Mouse (Mus musculus) gastrocnemius, postnatal 36 days (tissue): ENCODE results near the gene Acsm1. TPM values are rescaled to one million over a fixed set of nuclear protein-coding genes. Genes with fewer than 3 reads are reported as not detected.
"Not testable (repeated sequence)": the region's sequence is repeated elsewhere in the genome, so short reads cannot be mapped to it uniquely, and the experiment has no call there.

ENCODE experiments used
- DNase-seq, 2 experiments: peaks; one replicate each; pipeline ENCODE4 v3.0.0; 2022
- intact Hi-C: fragments of 180-260 bp; cut with DNase I; formaldehyde crosslinking; loops from one replicate; pipeline ENCODE4 v1.15.1; 2025
- long read RNA-seq, 2 experiments: library from polyadenylated mRNA; stranded (forward); transcript quantifications; one replicate each; pipeline ENCODE4 v2.0.0; 2021
- total RNA-seq, 2 experiments: library from RNA; stranded (reverse); gene quantifications; 2 replicates each; pipeline ENCODE4 v1.2.3; 2021

Acsm1 gene
- total RNA-seq: not detected
- long read RNA-seq, experiment 1: 0 reads
- long read RNA-seq, experiment 2: 0 reads

DNA sequence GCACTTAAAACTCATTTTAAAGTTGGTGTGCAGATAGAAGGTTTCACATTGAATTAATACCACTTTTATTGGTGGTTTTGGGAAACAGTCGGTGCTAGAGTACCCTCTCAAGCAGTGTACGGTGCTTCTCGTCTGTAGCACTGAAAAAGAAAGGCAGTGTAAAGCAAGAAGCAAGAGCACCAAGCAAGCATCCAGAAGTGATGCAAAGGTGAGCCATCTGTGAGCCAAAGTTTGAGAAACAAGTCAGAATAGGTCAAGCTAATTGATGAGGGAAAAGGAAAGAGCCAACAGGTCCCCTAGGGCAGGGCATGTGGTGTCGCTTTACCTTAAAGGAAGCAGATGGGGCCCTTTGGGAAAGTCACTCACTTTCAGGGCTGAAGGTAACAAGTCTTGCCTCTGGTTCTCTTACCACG lies at the start of gene Acsm1:
TSS of gene Acsm1 (plus strand) at position 363 of the 413 bp plus-strand sequence.
- DNase-seq: no peak
- intact Hi-C loops: no loop called here

DNA sequence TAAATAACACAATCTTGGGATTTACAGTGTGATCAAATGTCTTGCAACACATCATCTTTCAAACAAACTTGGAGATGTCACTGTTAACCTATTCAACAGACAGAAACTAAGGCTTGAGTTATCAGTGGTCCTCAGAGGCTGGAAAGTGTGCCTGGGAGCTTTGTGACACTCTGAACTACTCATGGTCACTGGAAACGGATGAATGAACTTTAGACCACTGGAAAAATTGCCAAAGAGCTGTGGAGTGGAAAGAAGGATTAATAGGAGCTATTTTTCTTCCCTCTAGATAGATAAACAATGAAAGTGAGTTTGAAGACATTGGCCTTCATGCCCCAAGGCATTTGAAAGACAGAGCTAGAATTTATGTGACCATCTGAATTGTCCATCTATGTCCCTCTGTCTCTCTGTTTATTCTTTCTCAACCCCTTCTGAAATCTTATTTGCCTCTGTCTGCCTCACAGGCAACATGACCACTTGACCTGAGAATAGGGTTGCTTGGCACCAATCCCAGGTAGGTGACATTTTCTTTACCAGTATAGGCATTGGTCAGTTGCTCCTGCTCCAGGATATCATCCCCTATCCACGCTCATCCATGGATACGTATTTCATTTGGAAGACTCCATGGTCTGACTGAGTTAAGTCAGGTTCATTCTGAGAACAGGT lies 46.9 kb upstream of the Acsm1 start:
- intact Hi-C loops: no loop called here
- DNase-seq: no peak

DNA sequence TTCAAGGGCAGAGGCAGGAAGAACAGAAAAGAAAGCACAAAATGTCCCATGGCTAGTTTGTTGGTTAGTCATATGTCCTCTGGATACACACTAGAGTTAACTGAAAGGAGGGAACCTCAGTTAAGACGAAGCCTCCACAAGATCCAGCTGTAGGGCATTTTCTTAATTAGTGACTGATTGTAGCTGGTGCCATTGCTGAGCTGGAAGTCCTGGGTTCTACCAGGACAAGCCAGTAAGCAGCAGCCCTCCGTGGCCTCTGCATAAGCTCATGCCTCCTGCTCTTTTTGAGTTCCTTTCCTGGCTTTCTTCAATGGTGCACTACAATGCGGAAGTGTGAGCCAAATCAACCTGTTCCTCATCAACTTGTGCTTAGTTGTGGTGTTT lies 46.4 kb upstream of the Acsm1 start:
- DNase-seq: no peak
- intact Hi-C loops: no loop called here

DNA sequence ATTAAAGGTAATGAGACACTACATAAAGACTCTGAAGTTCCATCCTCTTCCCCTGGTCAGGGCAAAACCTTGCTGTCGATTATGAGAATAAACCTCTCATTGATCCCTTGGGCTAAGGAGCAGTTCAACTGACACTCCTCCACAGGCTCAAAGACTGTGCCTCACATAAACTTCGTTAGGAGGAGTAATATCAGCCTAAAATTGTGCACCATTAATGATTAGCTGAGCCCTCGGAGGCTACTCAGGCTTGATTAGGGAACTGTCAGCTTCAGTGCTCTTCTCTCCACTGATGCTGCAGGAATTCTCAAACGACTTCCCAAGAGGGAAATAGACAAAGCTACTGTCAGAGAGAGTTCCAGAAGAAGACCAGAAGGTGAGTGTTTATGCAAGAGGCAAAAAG lies 45.4 kb upstream of the Acsm1 start:
- DNase-seq: no peak
- intact Hi-C loops: no loop called here

DNA sequence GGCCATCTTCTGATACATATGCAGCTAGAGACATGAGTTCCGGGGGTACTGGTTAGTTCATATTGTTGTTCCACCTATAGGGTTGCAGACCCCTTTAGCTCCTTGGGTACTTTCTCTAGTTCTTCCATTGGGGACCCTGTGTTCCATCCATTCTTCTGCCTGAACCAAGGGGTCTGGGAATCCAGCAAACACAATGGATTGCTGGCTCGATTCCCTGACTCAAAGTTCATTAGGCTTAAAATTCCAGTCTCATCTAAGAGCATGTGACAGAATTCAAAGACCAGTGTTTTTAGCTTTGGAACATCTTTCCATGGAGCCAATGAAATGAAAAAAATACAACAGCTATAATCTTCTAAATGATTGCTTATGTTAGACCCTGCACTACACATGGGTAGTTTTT lies 44.4 kb upstream of the Acsm1 start:
- intact Hi-C loops, DNase-seq: not testable (repeated sequence)

DNA sequence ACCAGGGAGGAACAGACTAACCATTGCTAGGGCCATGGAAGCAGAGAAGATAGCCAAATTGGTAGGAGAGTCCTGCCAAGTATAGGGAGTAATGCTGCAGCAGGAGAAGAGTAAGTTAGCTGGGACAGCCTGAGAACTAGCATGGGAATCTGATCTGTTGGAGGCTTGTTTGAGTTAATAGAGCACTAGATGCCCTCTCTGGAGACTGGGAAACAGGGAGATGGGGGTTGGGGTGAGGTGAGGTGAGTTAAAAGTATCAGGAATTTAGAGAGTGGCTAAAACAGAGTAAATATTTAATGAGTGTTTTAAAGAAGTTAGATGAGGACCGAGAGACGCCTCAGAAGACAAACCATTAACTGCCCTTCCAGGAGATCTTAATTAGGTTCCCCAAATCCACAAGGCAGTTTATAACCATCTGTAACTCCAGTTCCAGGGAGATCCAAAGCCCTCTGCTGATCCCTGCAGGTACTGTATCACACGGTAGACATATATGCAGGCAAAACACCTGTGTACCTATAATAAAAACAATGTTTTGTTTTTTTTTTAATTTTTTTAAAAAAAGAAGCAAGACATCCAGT lies 12.2 kb upstream of the Acsm1 start:
- intact Hi-C loops: no loop called here
- no peak for DNase-seq

DNA sequence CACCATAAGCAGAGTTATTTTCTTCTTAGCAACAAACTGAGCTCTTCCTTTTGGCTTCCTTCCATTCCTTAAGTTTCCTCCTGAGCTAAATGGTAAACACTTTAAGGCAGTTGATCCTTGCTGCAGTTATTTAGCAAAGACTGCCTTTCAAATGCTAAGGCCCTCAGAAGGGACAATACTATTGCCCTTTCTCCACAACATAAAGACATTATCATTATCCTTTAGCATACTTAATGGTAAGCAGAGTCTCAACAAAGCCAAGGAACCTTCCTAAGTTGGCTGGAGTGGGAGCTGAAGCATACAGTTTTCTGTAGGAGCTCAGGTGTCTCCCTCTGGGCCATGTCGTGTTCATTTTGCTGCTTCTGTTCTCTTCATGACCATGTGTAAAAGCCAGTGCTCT lies 11.5 kb upstream of the Acsm1 start:
- intact Hi-C loops: no loop called here
- DNase-seq: no peak

DNA sequence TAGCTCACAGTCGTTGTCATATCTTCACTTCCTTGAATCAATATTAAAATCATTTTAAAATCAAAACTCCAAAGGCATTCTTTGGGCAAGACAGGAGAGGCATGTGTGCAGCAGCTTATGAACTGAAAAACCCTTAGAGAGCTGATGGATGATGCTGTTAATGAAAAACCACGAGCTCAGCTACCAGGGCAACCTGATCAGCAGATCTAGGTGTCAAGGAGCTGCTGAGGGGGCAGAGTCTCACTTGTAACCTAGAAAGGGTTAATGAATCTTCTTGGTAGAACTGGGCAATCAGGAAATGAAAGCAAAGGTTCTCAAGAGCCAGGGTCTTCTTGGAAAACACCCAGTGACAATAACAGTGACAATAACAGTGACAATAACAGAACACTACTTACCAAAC lies 10.3 kb upstream of the Acsm1 start:
- intact Hi-C loops: no loop called here

DNA sequence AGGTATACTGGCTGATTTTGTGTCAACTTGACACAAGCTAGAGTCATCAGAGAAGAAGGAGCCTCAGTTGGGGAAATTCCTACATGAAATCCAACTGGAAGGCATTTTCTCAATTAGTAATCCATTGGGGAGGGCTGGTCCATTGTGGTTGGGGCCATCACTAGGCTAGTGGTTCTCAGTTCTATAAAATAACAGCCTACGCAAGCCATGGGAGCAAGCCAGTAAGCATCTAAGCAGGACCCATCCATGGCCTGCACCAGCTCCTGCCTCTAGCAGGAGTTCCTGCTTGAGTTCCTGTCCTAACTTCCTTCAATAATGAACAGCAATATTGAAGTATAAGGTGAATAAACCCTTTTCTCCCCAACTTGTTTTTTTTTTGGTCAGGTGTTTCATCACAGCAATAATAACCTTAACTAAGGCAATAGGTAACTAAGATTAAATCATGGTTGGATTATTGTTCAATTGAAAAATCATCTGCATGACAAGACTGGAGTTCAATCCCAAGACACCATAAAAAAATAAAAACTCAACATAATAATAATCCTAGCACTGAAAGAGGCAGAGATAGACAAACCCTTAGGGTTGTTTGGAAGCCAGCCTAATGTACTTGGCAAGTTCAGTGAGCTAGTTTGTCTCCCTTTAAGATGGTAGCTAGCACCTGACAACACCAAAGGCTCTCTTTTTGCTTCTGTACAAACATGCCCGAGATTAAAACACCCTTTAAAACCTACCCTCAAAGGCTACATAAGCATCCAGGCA lies 5.5 kb upstream of the Acsm1 start:
- DNase-seq: no peak

More for the DNA sequence above, 10.3 kb upstream of the Acsm1 start:
- DNase-seq: no peak

DNA sequence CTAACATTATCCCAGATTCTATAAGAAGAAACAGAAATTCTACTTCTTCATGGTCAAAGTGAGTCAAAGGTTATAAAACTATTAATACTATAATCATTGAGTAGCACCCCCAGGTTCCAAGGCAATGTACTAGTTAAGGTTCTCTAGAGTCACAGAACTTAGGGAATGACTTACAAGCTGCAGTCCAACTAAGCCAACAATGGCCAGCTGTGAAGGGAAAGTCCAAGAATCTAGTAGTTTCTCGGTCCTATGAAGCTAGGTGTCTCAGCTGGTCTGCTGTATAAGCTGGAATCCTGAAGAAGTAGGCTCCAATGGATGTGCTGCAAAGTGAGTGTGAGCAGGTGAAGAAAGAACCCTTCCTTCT lies 4.9 kb upstream of the Acsm1 start:
- no peak for DNase-seq
- intact Hi-C loops: no loop called here

More for the DNA sequence above, 5.5 kb upstream of the Acsm1 start:
- intact Hi-C loops: no loop called here

DNA sequence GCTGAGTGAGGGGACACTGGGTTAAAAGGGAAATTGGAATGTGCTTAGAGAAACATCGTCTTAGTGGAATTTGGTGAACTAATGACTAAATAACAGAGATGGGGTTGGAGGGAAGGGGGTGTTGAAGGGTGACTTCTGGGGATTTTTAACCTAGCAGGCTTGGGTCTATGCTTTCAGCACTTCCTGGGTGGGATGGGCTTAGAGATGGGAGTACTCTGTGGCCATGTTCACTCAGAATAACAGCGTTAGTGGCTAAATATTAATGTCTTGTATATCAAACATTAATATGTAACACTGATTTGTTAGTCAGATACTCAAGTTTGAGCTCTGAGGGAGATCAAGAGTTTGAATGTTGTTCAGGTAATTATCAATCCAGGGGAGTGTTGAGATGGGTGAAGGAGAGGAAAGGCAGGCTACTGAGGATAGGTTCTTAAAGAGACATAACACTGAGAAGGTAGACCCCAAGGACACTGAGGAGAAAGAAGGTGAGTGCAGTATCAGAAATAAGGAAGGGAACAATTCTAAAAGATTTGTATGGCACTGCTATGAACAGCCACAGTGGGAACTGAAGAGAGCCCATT lies 1.8 kb upstream of the Acsm1 start:
- intact Hi-C loops: no loop called here
- no peak for DNase-seq

DNA sequence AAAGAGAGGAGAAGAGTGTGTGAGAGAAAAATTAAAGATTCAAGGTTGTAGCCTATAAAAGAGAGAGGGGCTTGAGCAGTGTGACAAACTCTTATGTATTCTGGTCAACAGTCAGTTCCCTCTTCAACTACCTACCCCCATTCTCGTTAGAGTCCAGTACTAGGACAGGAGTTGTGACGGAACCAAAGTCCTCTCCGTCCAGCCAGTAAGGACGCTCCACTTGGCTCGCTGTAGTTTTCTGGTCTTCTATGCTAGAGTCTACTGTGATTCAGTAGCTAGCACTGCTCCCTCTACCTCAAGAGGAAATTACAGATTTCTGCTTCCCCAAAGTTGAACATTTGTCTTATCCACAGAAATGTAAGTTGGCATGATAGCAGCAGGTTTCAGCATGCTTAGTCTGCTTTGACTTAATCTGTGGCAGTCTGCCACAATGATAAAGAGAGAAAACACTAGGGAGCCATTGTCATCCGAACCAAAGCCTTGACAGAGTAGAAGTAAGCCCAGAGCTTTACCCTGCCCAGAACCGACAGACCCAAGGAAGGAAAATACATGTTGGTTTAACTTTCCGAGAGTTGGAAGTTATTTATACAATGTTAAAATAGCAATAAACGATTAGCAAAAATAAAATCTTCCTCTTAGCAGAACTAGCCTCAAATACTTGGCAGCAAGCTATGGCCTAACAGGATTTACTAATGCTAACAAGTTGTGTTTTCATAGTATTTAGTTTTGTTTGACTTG lies 731 bp upstream of the Acsm1 start:
- DNase-seq: no peak
- intact Hi-C loops: no loop called here

DNA sequence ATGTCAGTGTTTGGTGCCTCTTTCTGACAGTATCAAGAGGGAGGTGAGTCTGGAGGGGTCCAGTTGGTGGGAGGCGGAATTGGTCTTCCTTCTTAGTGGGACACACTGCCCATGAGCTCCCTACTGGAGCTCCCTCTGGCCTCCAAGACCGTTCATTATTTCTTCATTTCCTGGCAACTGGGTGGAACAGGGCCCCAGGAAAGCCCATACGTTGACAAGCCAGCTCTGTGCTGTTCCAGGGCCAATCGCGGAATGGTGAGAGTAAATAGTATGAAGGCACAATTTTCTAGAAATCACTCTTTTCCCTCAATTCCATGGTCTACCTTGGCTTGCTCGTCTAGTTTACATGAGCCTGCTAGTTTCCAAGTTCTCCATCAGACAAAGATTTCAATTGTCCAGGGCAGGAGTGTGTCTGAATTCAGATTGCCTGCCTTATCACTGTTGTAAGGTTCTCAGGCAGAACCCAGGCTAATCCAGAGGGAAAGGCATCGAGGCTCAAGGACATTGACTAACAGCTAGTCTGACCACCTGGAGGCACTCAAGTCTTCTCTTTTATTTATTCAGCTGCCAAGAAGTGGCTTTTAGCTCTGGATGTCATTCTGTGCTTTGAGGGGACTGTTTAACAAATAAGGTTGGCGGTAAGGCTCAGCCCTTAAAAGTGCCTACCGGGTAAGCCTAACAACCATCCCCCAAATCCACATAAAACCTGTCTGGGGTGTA lies 1.1 kb downstream of the Acsm1 start:
- intact Hi-C loops: no loop called here
- no peak for DNase-seq

DNA sequence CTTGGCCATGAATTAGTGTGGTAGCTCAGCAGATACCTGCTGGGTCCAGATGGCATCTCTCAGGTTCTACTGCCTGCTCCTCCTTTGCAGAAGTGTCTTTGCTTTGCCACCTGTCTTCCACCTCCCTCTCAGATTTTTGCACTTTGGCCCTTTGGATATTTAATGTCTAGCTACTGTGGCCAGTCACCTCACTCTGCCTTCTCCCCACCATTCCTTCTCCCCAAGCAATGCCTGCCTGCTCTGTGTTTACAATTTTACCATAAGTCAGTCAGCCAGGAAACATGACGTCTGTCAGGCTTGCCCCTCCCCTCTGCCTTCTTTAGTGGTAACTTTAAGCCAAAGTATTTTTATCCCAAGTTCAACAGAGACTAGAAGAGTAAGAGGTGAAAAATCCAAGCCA lies 9.7 kb downstream of the Acsm1 start:
- DNase-seq: no peak
- intact Hi-C loops: no loop called here

DNA sequence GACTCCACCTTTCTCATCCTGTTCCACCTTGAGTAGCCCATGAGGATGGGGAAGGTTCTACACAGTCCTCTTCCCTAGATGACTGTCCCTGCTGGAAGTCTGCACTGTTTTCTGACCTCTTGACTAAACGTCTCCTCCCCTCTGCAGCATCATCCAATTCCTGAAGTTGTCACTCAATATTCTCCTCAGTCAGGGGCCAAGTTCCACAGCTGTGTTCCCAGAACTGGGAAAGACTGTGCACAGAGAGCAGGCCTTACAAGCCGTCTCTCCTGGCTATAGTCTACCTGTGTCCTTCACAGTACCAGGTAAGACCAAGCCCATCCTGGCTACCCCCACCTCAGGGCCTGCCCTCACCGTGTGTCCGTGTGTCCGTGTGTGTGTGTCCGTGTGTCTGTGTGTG lies 10.8 kb downstream of the Acsm1 start:
- DNase-seq: no peak
- intact Hi-C loops: no loop called here

DNA sequence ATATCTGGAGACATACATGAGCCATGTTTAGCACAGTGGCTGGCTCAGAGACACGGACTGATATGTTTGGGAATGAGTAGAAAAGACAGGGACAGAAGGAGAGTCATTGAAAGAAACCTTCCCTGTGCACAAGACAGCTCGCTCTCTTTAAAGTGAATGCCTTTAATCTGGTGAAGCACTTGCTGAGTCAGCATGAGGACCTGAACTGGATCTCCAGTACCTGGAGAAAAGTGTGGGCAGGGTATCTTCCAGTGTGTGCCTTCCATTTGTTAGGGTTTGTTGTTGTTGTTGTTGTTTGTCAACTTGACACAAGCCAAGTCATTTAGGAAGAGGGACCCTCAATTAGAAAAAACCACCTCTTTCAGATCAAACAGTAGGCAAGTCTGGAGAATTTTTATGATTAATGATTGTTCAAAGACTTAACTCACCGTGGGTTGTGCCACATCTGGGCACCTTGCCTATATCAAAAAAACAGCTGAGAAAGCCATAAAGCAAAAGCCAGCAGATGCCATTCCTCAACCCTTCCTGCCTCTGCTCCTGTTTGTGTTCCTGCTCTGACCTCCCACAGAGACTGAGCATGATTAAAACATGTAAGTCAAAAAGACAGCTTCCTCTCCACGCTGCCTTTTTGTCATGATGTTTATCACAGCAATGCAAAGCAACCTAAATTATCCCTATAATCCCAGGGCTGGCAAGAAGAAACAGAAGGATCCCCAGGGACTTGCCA lies 11.5 kb downstream of the Acsm1 start:
- intact Hi-C loops: no loop called here
- DNase-seq: no peak

DNA sequence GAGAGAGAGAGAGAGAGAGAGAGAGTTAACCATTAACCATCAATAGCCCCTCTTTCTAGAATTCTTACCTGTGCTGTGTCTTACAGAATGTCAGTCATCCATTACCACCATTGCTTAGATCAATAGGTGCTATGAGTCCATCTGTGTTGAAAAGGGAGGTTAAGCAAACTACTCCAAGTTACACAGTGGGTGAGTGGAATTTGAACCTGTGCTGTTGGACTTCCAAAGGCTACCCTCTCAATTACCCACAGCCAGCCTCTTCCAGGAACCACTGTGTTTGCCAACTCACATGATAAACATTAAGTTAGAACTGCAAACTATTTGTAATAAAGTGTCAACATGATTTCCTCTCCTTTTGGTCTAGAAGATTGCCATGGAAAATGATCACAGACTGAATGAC lies 13.3 kb downstream of the Acsm1 start:
- intact Hi-C loops: no loop called here
- DNase-seq: no peak

DNA sequence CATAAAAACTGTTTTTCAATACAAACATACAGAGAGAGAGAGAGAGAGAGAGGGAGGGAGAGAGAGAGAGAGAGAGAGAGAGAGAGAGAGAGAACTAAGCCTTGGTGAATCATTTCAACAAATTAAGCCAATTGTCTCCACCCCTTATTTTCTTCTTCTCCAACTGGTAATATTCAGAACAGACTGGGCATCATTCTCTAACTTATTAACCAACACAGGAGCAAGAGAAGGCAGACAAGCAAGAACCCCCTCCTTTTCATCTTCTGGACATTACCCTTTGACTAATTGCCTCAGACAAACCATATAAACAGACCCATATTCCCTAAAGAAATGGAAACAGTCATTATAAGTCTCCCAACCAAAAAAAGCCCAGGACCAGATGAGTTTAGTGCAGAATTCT lies 31.9 kb downstream of the Acsm1 start:
- no peak for DNase-seq
- intact Hi-C loops: no loop called here

DNA sequence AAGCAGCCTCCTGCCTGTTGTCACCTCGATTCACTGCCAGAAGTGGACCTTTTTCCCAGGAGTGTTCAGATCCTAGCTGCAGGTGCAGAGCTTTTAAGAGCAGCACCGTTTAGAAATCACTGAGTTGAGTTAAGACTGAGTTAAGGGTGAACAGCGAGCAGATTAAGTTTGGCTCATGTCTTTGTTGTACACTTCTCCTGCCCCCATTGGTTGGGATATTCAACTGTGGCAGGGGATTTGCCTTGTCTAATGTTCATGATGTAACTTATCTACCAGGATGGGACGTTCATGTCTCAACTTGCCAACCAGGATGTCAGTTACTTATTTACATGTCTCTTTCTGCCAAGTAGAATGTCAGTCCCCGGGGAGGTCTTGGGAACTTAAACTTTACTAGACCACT lies 35.5 kb downstream of the Acsm1 start:
- intact Hi-C loops: no loop called here
- no peak for DNase-seq

DNA sequence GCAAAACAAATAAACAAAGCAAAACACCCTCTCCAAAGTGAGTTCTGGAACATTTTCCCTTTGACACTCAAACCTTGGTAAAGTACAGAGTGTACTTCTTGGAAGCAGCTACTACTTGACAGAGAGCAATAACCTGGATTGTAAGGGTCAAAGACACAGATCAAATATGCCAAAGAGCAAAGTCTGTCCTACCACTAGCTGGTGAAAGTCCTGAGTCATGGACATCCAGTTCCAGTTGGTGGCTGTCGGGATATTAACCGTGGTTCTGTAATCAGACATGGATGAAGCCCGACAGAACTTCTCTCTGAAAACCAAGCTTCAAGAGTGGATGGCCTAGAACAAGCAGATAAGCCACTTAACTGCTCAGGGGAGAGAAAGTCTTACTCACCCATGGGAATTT lies 61.1 kb downstream of the Acsm1 start:
- DNase-seq: no peak

More for the DNA sequence above, 61.1 kb downstream of the Acsm1 start:
- intact Hi-C loops: no loop called here
